Mouse (Mus musculus) embryonic facial prominence, embryonic 12.5 days (tissue): ENCODE results near the gene Dhx16. TPM values are rescaled to one million over a fixed set of nuclear protein-coding genes. Genes with fewer than 3 reads are reported as not detected.

Experiments used
- ATAC-seq: fragments of 200-750 bp; cut with Nextera tagmentation; 2 replicates; pipeline ENCODE4 v1.8.0; 2017; ENCODE audit not compliant: insufficient number of reproducible peaks, insufficient read depth, low FRiP score, low TSS enrichment
- H3K27ac ChIP-seq: fragments of 300-500 bp; sonication (generic); 2 replicates; pipeline ENCODE4 v1.5.1; 2016; ENCODE audit warnings: mild to moderate bottlenecking
- H3K27me3 ChIP-seq: fragments of 300-500 bp; sonication (generic); 2 replicates; pipeline ENCODE4 v1.6.1; 2016; ENCODE audit warnings: mild to moderate bottlenecking, moderate library complexity
- H3K36me3 ChIP-seq: fragments of 300-500 bp; sonication (generic); 2 replicates; pipeline ENCODE4 v1.6.1; 2016; ENCODE audit warnings: mild to moderate bottlenecking
- H3K4me1 ChIP-seq: fragments of 300-500 bp; sonication (generic); 2 replicates; pipeline ENCODE4 v1.6.1; 2016
- H3K4me2 ChIP-seq: fragments of 300-500 bp; sonication (generic); replicated peaks from 2 replicates; pipeline ENCODE4 v1.6.1; 2016; ENCODE audit warnings: mild to moderate bottlenecking, moderate library complexity
- H3K4me3 ChIP-seq: fragments of 300-500 bp; sonication (generic); 2 replicates; pipeline ENCODE4 v1.5.1; 2016; ENCODE audit warnings: mild to moderate bottlenecking
- H3K9ac ChIP-seq: fragments of 300-500 bp; sonication (generic); 2 replicates; pipeline ENCODE4 v1.6.1; 2016; ENCODE audit warnings: mild to moderate bottlenecking, moderate library complexity
- H3K9me3 ChIP-seq: fragments of 300-500 bp; sonication (generic); 2 replicates; pipeline ENCODE4 v1.6.1; 2016; ENCODE audit warnings: mild to moderate bottlenecking, moderate library complexity
- WGBS: fragments of 180-500 bp; shearing (Covaris S2); methylation state at CpG from one replicate; pipeline ENCODE4 v1.1.7; 2016; 5-methylcytosine and 5-hydroxymethylcytosine counted together
- polyA plus RNA-seq: library from polyadenylated mRNA; unstranded; fragments of >200 nt; fragmentation: Nextera tagmentation; extraction: Ambion mirVana; gene quantifications from 2 replicates; pipeline ENCODE4 v1.2.1, GENCODE M21; 2016

Gene Dhx16
- polyA plus RNA-seq, 1 experiment from 2014 or later, result 47.8 TPM

DNA sequence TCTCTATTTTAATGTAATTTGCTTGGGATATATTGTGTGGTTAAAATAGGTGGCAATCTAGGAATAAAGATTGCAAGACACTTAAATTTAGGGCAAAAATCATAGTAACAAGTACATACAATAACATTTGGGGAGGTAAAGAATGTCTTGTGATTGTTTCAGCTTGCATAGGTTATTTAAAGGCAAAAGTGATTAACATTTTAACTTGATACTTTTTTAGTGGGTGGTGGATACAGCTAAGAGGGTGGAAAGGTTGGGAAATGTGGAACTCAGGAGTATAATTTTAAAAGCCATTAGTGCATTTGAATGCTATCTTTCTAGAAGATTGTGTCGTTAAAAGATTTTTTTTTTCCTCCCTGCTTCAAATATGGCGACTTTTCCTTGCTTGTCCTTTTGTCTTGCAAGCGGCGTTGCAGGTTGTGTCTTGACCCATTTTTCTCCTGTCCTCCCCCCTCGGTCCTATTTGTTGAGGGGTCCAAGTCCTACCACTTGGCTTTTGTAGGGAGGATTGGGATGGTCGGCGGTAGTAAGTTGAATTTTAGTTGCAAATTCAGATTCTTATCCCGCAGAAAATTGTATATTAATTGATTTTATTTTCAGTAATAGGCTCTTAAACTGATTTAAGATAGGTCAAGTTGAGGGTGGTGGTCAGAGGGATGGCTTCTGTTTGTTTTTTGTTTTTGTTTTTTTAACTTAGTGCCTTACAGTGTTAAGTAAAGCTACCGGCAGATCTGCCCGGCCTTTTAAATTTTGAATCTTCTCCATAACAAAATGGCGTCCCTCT, 38.8 kb downstream of the Dhx16 start:
- Histone ChIP-seq H3K9me3 (no peaks in the 10 kb centered on the region), H3K4me2 (peak overlapping the region; percentile 89), H3K4me3 (peak overlapping the region; percentile 57), H3K9ac (peak overlapping the region; percentile 82), H3K4me1 (peaks cover 23% of the 10 kb centered on the region), H3K36me3 (peaks cover 8% of the 10 kb centered on the region), H3K27ac (peak overlapping the region; percentile 98), H3K27me3 (no peaks in the 10 kb centered on the region)
- 0% methylated on average over 11 of the region's 11 CpGs for WGBS
- ATAC-seq, result no peak

DNA sequence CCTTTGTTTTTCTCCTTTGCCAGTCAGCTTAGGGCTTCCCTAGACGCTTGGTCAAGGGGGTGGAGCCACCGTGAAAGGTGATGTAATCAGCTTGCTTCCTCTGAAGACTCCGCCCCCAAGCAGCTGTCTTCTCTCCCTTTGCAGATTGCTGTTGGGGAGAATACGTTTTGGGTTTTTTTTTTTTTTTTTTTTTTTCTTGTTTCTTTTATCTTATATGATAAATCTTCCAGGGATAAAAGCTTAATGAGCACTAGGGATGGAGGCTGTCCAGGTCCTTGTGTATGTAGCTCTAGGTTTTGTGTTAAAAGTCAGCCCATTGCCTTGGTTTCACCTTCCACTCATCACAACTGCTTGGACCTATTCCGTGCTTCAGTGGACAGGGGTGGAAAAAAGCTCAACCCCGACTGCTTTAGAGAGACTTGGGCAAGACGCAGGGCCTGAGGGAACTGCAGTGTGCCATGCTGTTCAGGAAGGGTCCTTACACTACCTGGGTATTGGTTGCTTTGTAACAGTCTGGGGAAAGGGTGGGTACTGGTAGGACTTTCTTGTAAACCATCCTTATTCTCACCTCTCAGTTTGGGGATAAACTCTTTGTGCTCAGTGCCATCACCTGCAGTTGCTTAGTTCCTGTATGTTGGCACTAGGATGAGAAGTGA, 39.6 kb downstream of the Dhx16 start:
- ATAC-seq, result peak; percentile 25; the same call in 1 of the 2 replicates
- WGBS, result 14% methylated on average over 7 of the region's 7 CpGs
- peaks cover 16% of the 10 kb centered on the region for H3K36me3 ChIP-seq

DNA sequence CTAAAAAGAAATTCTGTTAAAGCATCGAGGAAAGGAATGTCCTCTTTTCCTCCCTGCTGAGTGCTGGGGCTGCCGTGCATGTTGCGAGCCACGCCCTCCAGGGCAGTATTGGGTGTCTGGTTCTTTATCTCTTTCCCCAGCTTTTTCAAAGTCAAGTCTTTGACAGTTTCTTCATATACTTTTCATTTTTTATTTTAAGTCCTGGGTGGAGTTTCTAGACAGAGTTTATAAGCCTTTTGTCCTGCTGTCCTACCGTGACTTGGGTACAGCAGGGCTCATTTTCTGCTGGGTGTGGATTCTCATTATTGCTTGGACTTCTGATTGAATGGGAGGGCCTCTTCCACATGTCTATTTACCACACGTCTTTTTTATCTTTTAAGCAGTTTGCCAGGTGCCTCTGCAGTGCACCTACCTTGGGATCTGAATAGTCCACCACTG, 40.3 kb downstream of the Dhx16 start:
- Histone ChIP-seq H3K9ac (peak overlapping the region; percentile 49; the same call in 1 of the 2 replicates), H3K27ac (peak overlapping the region; percentile 98), H3K36me3 (peaks cover 23% of the 10 kb centered on the region), H3K4me3 (peak overlapping the region; percentile 28; the same call in 1 of the 2 replicates), H3K27me3 (no peaks in the 10 kb centered on the region), H3K4me1 (peaks cover 23% of the 10 kb centered on the region), H3K9me3 (no peaks in the 10 kb centered on the region), H3K4me2 (peak overlapping the region; percentile 89)
- WGBS, result 57% methylated on average over 6 of the region's 6 CpGs
- ATAC-seq, result no peak

More for the DNA sequence above, 39.6 kb downstream of the Dhx16 start:
- Histone ChIP-seq H3K9me3 (no peaks in the 10 kb centered on the region), H3K4me1 (peaks cover 23% of the 10 kb centered on the region), H3K4me3 (peak overlapping the region; percentile 57), H3K27me3 (no peaks in the 10 kb centered on the region), H3K9ac (peak overlapping the region; percentile 82), H3K27ac (peak overlapping the region; percentile 98), H3K4me2 (peak overlapping the region; percentile 89)

DNA sequence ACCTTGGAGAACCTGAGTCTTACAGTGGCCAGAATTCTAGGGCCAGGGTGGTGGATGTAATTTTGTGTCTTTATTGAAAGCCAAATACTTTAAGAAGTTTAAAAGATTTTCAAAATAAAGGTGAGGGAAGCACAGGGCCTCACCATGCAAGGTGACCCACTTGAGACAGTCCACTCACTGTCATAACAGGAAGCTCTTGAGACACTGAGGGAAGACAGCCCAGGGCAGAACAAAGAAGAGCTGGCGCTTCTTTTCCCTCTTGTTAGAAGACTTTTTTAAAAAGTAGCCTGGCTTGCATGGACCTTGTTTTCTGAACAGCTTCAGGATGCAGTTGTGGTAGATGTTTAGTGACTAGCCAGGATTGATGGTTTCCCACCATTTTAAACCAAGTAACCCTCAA, 40.8 kb downstream of the Dhx16 start:
- peak overlapping the region; percentile 89 for H3K4me2 ChIP-seq
- WGBS, result 83% methylated on average over 1 of the region's 1 CpGs
- no peak overlapping the region for H3K9ac ChIP-seq
- H3K36me3 ChIP-seq, result peaks cover 28% of the 10 kb centered on the region
- no peak overlapping the region; the same call in 1 of the 2 replicates for H3K4me3 ChIP-seq
- no peaks in the 10 kb centered on the region for H3K27me3 ChIP-seq
- H3K9me3 ChIP-seq, result no peaks in the 10 kb centered on the region
- ATAC-seq, result no peak
- peaks cover 22% of the 10 kb centered on the region for H3K4me1 ChIP-seq
- H3K27ac ChIP-seq, result peak overlapping the region; percentile 98

DNA sequence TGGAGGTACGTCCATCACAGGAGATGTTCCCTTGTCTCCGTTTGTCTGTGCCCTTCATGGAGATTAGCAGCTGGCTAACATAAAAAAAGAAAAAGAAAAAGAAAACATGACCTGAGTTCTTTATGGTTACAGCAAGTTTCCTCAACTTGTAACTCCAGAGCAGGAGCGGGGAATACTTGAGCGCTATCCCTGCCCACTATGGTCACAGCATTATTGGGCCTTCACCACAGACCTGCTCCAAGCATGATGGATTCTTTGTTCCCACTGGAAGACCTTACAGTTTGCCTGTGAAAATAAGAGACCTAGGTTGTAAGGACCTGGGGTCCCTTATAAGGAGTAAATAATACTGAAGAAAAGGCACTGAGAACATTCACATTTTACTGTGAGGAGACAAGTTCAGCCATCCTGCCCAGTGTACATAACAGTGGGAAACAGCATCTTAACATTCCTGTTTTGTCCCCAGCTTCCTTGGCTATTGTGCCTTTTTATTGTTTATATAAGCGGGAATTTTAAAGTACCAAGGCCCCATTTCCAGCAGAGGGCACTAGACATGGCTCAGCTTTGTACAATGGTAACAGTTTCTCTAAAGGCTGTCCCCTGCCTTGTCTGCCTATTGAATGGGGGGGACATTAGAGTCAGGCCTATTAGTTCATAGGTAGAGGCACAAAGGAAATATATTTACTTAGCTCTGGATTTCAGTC, 41.4 kb downstream of the Dhx16 start:
- H3K27me3 ChIP-seq, result no peaks in the 10 kb centered on the region
- H3K4me2 ChIP-seq, result no peak overlapping the region
- no peak for ATAC-seq
- H3K4me1 ChIP-seq, result peaks cover 19% of the 10 kb centered on the region
- H3K9ac ChIP-seq, result no peak overlapping the region
- H3K9me3 ChIP-seq, result no peaks in the 10 kb centered on the region
- H3K27ac ChIP-seq, result no peak overlapping the region
- H3K36me3 ChIP-seq, result peaks cover 34% of the 10 kb centered on the region
- no peak overlapping the region for H3K4me3 ChIP-seq
- 80% methylated on average over 5 of the region's 5 CpGs for WGBS

DNA sequence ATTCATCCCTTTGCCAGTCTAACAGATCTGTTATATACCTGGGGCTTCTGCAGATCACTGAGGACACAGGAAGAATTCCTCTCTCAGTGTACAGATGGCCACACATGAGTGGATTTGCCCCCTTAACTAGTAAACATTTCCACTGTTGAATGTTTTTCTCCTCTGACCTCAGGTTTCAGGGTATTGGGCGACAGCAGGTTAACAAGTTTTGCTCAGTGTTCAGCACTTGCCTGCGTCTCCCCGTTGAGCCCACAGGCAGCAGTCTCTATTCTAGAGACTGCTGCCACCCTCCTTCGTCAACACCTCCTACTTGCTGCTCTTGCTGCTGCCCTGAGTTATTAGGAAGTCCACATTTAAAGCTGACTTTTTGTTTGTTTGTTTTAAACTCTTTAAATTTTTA, 42.1 kb downstream of the Dhx16 start:
- no peak overlapping the region for H3K4me3 ChIP-seq
- peaks cover 41% of the 10 kb centered on the region for H3K36me3 ChIP-seq
- H3K9ac ChIP-seq, result no peak overlapping the region
- no peak overlapping the region for H3K4me2 ChIP-seq
- no peaks in the 10 kb centered on the region for H3K9me3 ChIP-seq
- no peaks in the 10 kb centered on the region for H3K27me3 ChIP-seq
- 88% methylated on average over 4 of the region's 4 CpGs for WGBS
- peaks cover 19% of the 10 kb centered on the region for H3K4me1 ChIP-seq
- H3K27ac ChIP-seq, result no peak overlapping the region
- ATAC-seq, result no peak

DNA sequence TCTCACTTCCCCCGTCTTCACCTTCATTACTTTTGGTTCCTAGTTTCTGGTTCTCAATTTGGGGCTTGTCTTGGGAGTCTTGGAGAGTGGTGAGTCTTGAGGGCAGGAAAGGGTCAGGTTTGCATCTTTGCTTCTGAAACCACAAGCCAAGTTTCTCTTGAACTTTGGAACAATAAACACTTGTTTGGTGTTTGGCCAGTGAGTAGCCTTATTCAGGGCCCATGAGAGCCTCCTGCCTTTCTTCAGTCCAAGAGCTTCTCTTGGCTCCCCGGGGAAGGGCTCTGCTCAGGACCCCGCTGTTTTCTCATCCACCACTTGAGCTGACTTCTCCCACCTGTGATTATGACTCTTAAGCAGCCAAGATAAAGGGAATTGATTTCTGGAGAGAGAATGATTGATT, 42.9 kb downstream of the Dhx16 start:
- Histone ChIP-seq H3K9me3 (no peaks in the 10 kb centered on the region), H3K36me3 (peaks cover 47% of the 10 kb centered on the region), H3K4me1 (peaks cover 19% of the 10 kb centered on the region), H3K27me3 (no peaks in the 10 kb centered on the region), H3K4me3 (no peak overlapping the region), H3K9ac (no peak overlapping the region), H3K4me2 (no peak overlapping the region), H3K27ac (no peak overlapping the region)
- 82% methylated on average over 3 of the region's 3 CpGs for WGBS
- no peak for ATAC-seq

DNA sequence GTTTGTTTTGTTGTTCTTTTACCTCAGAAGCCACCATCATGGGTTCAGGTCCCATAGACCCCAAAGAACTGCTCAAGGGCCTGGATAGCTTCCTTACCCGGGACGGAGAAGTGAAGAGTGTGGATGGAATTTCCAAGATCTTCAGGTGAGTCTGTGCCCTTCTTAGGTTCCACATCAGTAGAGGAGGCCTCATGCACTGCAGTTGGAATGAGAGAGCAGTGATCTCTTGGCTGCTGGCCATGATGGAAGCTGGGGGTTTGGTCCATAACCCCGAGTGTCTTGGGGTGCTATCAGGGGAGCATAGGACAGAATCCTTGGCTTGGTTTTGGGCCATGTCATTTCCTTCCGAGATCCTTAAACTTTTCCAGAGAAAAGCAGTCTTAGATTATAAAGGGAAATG, 43.7 kb downstream of the Dhx16 start:
- no peak for ATAC-seq
- Histone ChIP-seq H3K36me3 (peaks cover 54% of the 10 kb centered on the region), H3K4me2 (no peak overlapping the region), H3K4me3 (no peak overlapping the region), H3K4me1 (peaks cover 19% of the 10 kb centered on the region), H3K27ac (no peak overlapping the region), H3K27me3 (no peaks in the 10 kb centered on the region), H3K9ac (no peak overlapping the region), H3K9me3 (no peaks in the 10 kb centered on the region)
- WGBS, result 89% methylated on average over 4 of the region's 4 CpGs

DNA sequence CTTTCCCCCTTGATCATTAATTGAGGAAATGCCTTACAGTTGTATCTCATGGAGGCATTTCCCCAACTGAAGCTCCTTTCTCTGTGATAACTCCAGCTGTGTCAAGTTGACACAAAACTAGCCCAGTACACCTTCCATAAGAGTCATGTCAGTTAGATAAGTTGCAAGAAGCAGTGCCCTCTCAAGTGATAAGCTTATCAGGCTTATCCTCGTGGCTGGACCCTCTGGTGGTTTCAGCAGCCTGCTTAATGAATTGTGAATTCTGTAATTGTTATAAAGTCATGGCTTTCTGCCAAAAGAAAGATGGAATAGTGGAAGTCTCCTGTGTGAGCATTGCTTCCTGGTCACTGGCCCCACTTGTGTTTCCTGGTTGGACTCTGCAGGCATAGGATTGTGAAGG, 47.9 kb downstream of the Dhx16 start:
- H3K4me3 ChIP-seq, result no peak overlapping the region
- H3K27me3 ChIP-seq, result no peaks in the 10 kb centered on the region
- no peak overlapping the region for H3K9ac ChIP-seq
- no peak for ATAC-seq
- H3K4me2 ChIP-seq, result no peak overlapping the region
- no peaks in the 10 kb centered on the region for H3K4me1 ChIP-seq
- WGBS, result 83% methylated on average over 1 of the region's 1 CpGs
- H3K27ac ChIP-seq, result no peak overlapping the region
- H3K9me3 ChIP-seq, result no peaks in the 10 kb centered on the region
- H3K36me3 ChIP-seq, result peaks cover 86% of the 10 kb centered on the region

DNA sequence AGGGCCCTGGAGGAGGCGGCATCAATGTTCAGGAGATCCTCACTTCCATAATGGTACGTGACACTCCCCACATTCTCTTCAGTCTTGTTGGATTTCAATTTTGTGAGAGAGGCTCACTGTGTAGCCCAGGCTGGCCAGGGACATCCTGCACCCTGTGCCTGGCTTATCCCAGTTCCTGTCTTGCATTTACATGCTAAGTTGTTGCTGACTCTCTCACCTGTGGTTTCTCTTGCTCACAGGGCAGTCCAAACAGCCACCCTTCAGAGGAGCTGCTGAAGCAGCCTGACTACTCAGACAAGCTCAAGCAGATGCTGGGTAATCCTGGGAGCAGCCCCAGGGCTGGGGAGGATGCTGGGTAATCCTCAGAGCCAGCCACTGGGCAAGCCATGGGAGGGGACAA, 49.9 kb downstream of the Dhx16 start:
- H3K9ac ChIP-seq, result no peak overlapping the region
- no peak overlapping the region for H3K27ac ChIP-seq
- no peak overlapping the region for H3K4me2 ChIP-seq
- H3K9me3 ChIP-seq, result no peaks in the 10 kb centered on the region
- no peak for ATAC-seq
- WGBS, result 96% methylated on average over 2 of the region's 2 CpGs
- no peaks in the 10 kb centered on the region for H3K27me3 ChIP-seq
- H3K4me1 ChIP-seq, result no peaks in the 10 kb centered on the region
- H3K4me3 ChIP-seq, result no peak overlapping the region
- H3K36me3 ChIP-seq, result peaks cover 71% of the 10 kb centered on the region

DNA sequence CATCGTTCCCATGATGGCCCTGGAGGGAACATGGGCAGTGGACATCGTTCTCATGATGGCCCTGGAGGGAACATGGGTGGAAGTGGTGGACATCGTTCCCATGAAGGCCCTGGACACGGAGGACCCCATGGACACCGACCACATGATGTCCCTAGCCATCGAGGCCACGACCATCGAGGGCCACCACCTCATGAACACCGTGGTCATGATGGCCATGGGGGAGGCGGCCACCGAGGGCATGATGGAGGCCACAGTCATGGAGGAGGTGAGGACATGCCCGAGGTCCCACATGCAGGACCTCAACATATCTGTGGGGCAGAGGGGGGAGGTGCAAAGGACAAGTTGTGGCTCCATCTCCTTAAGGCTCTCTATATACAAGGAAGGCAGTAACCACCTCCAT, 51.0 kb downstream of the Dhx16 start:
- Histone ChIP-seq H3K27ac (no peak overlapping the region), H3K4me2 (no peak overlapping the region), H3K9ac (no peak overlapping the region), H3K9me3 (no peaks in the 10 kb centered on the region), H3K27me3 (no peaks in the 10 kb centered on the region), H3K36me3 (peaks cover 60% of the 10 kb centered on the region), H3K4me3 (no peak overlapping the region), H3K4me1 (no peaks in the 10 kb centered on the region)
- WGBS, result 94% methylated on average over 12 of the region's 12 CpGs
- peak; percentile 24; the same call in 1 of the 2 replicates for ATAC-seq
